Mouse (Mus musculus) urinary bladder, postnatal 36 days (tissue): ENCODE data around the gene Cdcp1.

ENCODE experiments used
- DNase-seq, 2 experiments: peaks; one replicate each; pipeline ENCODE4 v3.0.0; 2022; ENCODE audit warnings: low spot score in 2 of 2, mixed read lengths in 1 of 2

Gene Cdcp1

GRCm38 (mm10) chr9:123215621-123216440, at the start of gene Cdcp1:
Gene Cdcp1 (minus strand): TSS chr9:123216038.
- peak; percentile 38 to 52 for DNase-seq

DNA sequence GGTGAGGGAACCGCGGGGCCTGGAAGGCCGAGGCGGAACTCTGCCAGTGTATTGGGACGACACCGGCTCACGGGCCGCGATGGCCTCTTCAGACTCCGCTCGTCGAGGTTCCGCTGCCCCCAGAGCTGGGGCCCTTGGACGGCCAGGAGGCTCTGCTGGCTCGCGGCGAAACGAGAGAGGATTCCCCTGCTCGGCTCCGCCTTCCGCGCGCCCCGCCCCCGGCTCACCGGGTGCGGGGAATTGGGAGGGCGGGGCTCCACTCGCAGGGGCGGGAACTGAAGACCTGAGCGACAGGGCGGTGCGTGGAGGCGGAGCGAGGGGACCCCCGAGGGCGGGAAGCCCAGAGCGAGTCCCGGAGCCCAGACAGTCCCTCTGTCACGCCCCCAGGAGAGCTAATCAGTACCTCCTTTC, 44.8 kb upstream of the Cdcp1 start, which contains the start of gene Tmem158:
Gene Tmem158, minus strand, starts transcription at position 154 of the 411 bp plus-strand sequence.
- peak; percentile 80 to 84 for DNase-seq

DNA sequence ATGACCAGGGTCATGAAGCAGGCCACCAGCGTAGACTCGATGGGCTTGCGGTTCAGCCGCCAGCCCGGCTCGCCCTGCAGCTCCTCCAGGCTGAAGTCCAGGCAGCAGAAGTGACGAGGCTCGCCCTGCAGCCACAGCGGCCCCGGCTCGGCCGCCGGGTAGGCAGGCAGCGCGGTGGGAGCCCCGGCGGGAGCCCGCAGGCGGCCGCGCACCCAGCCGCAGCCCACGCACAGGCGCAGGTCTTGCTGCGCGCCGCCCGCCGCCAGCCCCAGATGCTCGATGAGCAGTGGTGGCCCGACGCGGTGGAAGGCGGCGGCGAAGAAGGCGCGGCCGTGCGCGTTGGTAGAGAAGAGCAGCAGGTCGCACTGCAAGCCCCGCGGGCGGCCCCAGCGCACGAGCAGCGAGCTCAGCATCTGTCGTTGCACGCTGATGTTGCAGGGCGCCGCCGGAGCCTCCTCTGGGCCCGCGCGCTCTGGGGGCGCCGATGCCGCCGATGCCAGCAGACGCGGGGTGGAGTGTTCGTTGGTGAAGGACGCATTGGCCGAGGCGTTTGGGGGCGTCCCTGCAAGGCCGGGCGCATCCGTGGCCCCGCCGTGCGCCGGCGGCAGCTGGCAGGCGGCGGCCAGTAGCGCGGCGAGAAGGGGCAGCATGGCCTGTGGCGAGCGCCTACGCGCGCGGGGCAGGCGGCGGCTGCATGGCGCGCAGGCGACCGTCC, 44.2 kb upstream of the Cdcp1 start:
- DNase-seq: peak; percentile 77 to 83

DNA sequence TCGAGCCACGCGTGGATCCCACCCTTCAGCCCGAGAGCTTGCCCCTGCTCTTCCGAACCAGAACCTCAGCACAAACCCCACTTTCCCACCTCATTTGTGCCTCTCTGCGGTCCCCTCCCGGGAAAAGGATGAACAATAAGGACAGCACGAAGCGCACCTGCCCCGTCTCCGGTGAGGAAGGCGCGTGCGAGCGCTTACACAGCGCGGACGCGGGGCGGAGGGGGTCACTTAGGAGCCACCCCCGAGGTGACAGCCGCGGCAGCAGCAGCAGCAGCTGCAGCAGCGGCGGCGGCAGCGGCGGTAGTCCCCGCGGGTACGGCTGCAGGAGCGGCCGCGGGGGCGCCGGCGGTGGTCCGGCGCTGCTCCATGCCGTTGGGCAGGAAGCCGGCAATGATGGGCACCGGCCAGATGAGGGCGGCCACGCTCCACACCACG, 43.6 kb upstream of the Cdcp1 start:
- DNase-seq: no peak

GRCm38 (mm10) chr9:123258796-123259195, 43.0 kb upstream of the Cdcp1 start:
- no peak for DNase-seq

- no peak for DNase-seq
Observed at GRCm38 (mm10) chr9:123255736-123256135, 39.9 kb upstream of the Cdcp1 start.

DNA sequence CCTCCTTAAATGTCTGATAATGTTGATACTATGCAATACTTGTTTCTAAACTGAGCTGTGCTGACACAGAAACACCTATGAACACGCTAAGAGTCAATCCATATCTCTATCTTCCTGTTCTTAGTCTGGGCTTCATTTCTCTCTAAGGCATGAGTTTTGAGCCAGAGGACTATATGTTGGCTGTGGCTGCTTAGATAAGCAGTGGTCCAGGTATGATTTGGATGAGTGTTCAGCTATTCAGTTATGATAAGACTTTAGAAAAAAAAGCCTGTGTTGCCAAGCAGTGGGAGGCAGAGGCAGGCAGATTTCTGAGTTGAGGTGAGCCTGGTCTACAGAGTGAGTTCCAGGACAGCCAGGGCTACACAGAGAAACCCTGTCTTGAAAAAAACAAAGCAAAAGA, 32.2 kb upstream of the Cdcp1 start:
- no peak for DNase-seq

GRCm38 (mm10) chr9:123245146-123245545, 29.3 kb upstream of the Cdcp1 start:
- DNase-seq: no peak

GRCm38 (mm10) chr9:123243988-123244387, 28.1 kb upstream of the Cdcp1 start:
- no peak for DNase-seq

DNA sequence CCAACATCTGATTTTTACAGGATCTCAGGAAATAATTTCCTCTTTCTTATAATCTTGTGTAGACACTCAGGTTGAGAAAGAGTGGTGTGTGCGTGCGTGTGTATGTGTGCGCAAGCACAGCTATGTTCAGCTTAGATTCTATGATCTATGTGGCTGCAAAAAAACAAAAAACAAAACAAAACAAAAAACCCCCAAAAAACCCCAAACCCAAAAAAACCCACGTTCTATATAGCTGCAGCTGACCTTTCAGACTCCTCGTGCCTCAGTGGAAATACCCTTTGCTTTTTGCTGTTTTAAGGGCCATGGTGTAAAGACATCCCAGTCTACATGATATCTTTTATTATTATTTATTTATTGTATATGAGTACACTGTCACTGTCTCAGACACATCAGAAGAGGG, 25.4 kb upstream of the Cdcp1 start:
- no peak for DNase-seq

- DNase-seq: no peak
Observed at GRCm38 (mm10) chr9:123240751-123241150, 24.9 kb upstream of the Cdcp1 start.

- no peak for DNase-seq
Observed at GRCm38 (mm10) chr9:123240271-123240670, 24.4 kb upstream of the Cdcp1 start.

GRCm38 (mm10) chr9:123239651-123240050, 23.8 kb upstream of the Cdcp1 start:
- DNase-seq: no peak

- DNase-seq: no peak
Observed at GRCm38 (mm10) chr9:123238256-123239045, 22.6 kb upstream of the Cdcp1 start.

- peak; percentile 16 to 38 for DNase-seq
Observed at GRCm38 (mm10) chr9:123237739-123238138, 21.9 kb upstream of the Cdcp1 start.

DNA sequence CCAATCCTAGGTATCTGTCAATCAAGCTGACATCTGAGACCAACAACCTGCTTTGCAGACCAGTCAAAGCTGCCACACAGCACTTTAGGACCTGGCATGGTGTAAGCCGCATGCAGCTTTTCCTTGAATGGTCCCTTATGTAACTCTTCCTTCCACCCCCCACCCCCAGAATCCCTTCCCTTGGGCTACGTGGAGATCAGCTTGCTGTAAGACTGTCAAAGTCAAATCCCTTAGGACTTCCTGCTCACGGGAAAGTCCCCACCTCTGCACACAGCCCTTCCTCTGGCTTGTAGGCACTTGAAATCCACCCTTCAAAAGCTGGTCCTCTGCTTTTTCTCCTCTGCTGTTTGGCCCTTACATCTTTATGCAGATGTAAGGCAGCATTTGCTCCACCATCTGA, 19.8 kb upstream of the Cdcp1 start:
- no peak for DNase-seq

GRCm38 (mm10) chr9:123229826-123230225, 14.0 kb upstream of the Cdcp1 start:
- no peak for DNase-seq

GRCm38 (mm10) chr9:123228671-123229070, 12.8 kb upstream of the Cdcp1 start:
- DNase-seq: no peak

DNA sequence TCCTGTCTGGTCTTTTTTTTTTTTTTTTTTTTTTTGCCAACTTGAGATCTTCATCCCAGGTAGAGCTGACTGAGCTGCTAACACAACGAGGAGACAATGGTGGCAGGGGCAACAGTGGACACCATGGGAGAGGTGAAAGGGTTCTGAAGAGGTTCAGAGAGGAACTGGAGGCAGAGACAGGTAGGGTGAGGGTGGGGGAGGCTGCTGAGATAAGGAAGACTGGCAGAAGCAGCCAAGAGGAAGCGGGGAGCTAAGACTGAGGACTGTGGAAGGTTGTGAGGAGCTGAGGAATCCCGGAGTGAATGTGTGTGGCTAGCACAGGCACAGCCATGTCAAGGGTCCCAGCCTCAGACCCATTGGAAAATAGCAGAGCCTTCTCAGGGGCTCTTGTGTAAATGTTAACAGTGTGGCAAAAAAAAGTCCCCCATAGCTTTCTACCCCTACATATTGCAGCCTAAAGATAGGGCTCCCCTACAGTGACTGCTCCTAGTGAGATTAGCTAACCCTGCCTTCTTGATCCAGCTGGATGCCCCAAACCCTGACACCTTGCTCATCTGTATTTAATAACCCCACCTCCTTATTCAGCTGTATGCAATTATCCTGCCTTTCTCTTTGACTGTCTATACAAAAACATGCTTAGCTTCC, 11.4 kb upstream of the Cdcp1 start:
- no peak for DNase-seq

GRCm38 (mm10) chr9:123224863-123225431, 9.1 kb upstream of the Cdcp1 start:
- DNase-seq: no peak

GRCm38 (mm10) chr9:123219826-123220225, 4.0 kb upstream of the Cdcp1 start:
- DNase-seq: no peak
